Mouse (Mus musculus): Measurements from ENCODE around the gene Ift52. TPM values are rescaled to one million over a fixed set of nuclear protein-coding genes. Genes with fewer than 3 reads are reported as not detected.
A peak's percentile ranks its signal among the peaks of the same experiment; 100 is the strongest.

Gene Ift52
- 32.0 and 33.8 TPM in 2 replicates for polyA plus RNA-seq (2015; fragmentation: Nextera tagmentation; extraction: Ambion mirVana)

DNA sequence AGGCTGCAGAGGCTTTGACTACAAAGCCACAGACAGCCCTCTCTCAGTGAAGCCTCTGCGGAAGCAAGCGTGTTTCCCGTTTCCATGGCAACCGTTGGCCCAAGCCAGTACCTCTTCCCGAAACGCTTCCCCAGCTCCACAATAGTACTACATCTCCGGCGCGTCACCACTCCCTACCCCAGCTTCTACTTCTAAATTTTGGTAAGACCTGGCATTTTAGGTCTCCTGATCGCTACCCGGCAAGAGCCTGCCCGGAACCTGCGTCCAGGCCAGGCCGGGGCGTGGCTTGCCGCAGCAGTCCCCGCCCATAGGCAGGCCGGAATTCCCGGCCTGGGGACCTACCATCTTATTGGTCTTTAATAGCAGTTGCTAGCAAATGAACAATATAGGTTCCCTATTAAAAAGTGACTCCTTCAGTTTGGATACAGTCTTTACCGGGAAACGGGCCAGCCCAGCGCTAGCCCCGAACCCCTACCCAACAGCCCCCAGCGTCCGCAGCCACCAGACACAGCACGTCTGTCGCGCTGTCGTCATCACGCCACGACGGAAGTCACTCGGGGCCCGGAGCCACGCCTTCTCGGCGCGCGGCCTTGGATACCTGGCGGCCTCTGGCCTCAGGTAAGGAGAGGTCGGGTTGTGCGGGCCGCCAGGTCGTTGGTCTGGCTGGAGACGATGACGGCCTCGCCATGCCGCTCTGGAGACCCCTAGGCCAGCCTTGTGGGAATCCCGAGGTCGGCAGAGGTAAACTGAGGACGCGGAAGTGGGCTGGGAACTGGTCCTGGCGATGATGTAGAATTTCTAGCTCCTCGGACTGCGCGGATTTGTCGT is at the start of gene Ift52:
Gene Ift52, plus strand, starts transcription at position 439 of the 828 bp plus-strand sequence.
- Histone ChIP-seq H3K9me3 (replicated peaks) (no peaks in the 10 kb centered on the region), H3K36me3 (no peaks in the 10 kb centered on the region), H3K4me3 (peak within 1 kb of the TSS; percentile 89), H3K27ac (peak within 1 kb of the TSS; percentile 82), H3K27me3 (no peaks in the 10 kb centered on the region; the same call in 1 of the 2 replicates), H3K4me1 (replicated peaks) (peaks cover 9% of the 10 kb centered on the region), H3K9ac (peak within 1 kb of the TSS; percentile 76), H3K4me2 (peak within 1 kb of the TSS; percentile 70)
- ATAC-seq (replicated peaks; ENCODE audit: insufficient number of reproducible peaks, insufficient read depth, low FRiP score, low read depth): peak; percentile 95
- under 1% methylated on average over 57 of the region's 57 CpGs for WGBS

DNA sequence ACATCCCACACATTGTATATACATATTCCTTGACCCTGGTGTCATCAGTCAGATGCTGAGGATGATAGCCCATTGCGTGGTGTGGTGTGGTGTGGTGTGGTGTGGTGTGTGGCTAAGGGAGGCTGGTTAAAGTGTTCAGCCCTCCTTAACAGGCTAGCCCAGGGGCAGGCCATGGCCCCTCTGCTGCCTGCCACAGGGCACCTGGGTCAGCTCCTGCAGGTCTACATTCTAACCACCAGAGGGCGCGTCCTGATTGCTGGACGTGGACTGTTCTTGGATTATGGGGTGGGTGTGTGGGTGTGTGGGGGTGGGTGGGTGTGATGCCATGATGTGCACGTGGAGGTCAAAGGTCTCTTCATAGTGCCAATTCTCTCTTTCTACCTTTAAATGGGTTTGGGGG is 48.8 kb upstream of the Ift52 start:
- H3K27me3 ChIP-seq: peaks cover 3% of the 10 kb centered on the region; the same call in 1 of the 2 replicates
- H3K4me3 ChIP-seq: no peak overlapping the region
- ATAC-seq (replicated peaks; ENCODE audit: insufficient number of reproducible peaks, insufficient read depth, low FRiP score, low read depth): no peak
- no peak overlapping the region for H3K27ac ChIP-seq
- H3K9ac ChIP-seq: no peak overlapping the region
- H3K4me2 ChIP-seq: no peak overlapping the region
- H3K4me1 ChIP-seq (replicated peaks): no peaks in the 10 kb centered on the region
- no peaks in the 10 kb centered on the region for H3K36me3 ChIP-seq
- H3K9me3 ChIP-seq (replicated peaks): no peaks in the 10 kb centered on the region
- 11% methylated on average over 5 of the region's 5 CpGs for WGBS

DNA sequence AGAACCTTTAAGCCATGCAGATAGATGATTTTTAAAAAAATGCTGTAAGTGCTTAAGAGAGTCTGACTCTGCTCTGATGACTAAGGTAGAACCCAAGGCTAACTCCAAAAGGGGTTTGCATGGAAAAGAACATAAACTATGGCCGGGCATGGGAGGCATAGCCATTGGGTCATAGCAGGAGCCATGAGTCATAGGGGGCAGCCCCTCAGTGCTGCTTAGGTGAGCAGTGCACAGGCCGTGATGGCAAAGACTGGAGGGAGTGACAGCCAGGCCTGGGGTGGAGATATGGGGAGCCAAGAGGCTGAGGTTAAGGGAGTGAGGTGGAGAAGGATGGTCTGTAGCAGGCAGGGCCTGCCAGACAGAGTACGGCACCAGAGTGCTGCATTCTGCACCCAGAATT is 48.1 kb upstream of the Ift52 start:
- no peaks in the 10 kb centered on the region for H3K36me3 ChIP-seq
- H3K27ac ChIP-seq: no peak overlapping the region
- whole genome bisulfite sequencing: 72% methylated on average over 3 of the region's 3 CpGs
- no peaks in the 10 kb centered on the region for H3K4me1 ChIP-seq (replicated peaks)
- ATAC-seq (replicated peaks; ENCODE audit: insufficient number of reproducible peaks, insufficient read depth, low FRiP score, low read depth): no peak
- no peak overlapping the region for H3K4me2 ChIP-seq
- H3K9ac ChIP-seq: no peak overlapping the region
- H3K27me3 ChIP-seq: peaks cover 3% of the 10 kb centered on the region; the same call in 1 of the 2 replicates
- no peak overlapping the region for H3K4me3 ChIP-seq
- no peaks in the 10 kb centered on the region for H3K9me3 ChIP-seq (replicated peaks)

DNA sequence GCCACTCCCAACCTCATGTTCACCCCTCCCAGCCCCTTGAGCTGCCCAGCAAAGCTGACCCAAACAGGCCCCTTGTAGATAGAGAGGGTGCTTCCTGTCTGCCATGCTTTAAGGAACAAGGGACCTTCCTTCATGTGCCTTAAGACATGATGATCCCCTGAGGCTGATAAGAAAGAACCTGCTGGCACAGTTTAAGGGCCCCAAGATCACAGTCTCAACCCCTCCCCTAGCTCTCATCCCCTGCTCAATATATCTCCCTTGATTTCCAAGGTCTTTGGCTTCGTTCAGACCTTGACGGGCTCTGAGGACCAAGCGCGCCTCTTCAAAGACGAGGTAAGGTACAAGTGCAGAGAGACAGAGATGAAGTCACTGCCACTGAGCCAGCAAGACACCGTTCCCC is 46.3 kb upstream of the Ift52 start:
- H3K36me3 ChIP-seq: no peaks in the 10 kb centered on the region
- H3K4me2 ChIP-seq: no peak overlapping the region
- H3K4me1 ChIP-seq (replicated peaks): peaks cover 14% of the 10 kb centered on the region
- H3K27ac ChIP-seq: no peak overlapping the region
- H3K27me3 ChIP-seq: peaks cover 3% of the 10 kb centered on the region; the same call in 1 of the 2 replicates
- ATAC-seq (replicated peaks; ENCODE audit: insufficient number of reproducible peaks, insufficient read depth, low FRiP score, low read depth): no peak
- H3K4me3 ChIP-seq: no peak overlapping the region
- WGBS: 79% methylated on average over 6 of the region's 6 CpGs
- H3K9ac ChIP-seq: no peak overlapping the region
- no peaks in the 10 kb centered on the region for H3K9me3 ChIP-seq (replicated peaks)

DNA sequence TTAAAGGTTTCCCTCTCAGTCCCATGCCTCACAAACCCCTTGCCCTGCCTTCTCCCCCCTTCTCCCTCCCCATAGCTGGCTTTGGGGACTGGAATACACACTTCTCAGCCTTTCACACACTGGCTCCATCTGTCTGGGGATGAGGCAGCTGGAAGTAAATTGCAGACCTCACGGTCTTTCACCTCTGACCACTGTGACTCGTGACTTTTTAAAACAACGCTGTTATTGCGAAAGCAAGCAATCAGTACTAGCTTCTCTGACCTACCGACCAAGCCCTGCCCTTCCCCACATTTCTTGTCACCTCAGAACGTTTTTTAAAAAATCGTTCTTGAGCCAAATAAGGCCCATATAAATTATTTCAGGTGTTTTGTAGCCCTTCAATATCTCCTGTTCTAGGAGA is 44.4 kb upstream of the Ift52 start:
- H3K36me3 ChIP-seq: no peaks in the 10 kb centered on the region
- no peaks in the 10 kb centered on the region for H3K9me3 ChIP-seq (replicated peaks)
- no peak overlapping the region for H3K27ac ChIP-seq
- H3K4me2 ChIP-seq: no peak overlapping the region
- no peak overlapping the region for H3K9ac ChIP-seq
- 59% methylated on average over 7 of the region's 7 CpGs for WGBS
- H3K27me3 ChIP-seq: no peaks in the 10 kb centered on the region; the same call in 1 of the 2 replicates
- no peak for ATAC-seq (replicated peaks; ENCODE audit: insufficient number of reproducible peaks, insufficient read depth, low FRiP score, low read depth)
- H3K4me3 ChIP-seq: no peak overlapping the region
- H3K4me1 ChIP-seq (replicated peaks): peaks cover 17% of the 10 kb centered on the region

DNA sequence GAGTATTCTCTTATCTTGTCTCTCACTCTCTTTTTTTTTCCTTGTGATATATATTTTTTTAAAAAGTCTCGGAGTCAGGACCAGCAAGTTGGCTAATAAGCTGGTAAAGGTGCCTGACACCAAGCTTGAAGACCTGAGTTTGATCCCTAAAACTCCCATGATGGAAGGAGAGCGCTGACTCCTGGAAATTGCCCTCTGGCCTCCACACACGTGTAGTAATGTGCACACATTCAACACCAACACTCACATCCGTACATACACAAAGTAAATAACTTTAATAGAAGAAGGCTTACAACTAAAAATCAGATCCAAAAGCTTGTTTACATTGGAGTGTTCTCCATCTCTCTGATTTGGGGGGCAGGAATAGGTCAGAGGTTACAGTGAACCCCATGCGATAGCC is 43.9 kb upstream of the Ift52 start:
- Histone ChIP-seq H3K9ac (no peak overlapping the region), H3K4me2 (no peak overlapping the region), H3K27me3 (no peaks in the 10 kb centered on the region), H3K4me3 (no peak overlapping the region), H3K4me1 (replicated peaks) (peaks cover 17% of the 10 kb centered on the region), H3K27ac (no peak overlapping the region), H3K36me3 (no peaks in the 10 kb centered on the region), H3K9me3 (replicated peaks) (no peaks in the 10 kb centered on the region)
- 78% methylated on average over 5 of the region's 5 CpGs for WGBS
- no peak for ATAC-seq (replicated peaks; ENCODE audit: insufficient number of reproducible peaks, insufficient read depth, low FRiP score, low read depth)

DNA sequence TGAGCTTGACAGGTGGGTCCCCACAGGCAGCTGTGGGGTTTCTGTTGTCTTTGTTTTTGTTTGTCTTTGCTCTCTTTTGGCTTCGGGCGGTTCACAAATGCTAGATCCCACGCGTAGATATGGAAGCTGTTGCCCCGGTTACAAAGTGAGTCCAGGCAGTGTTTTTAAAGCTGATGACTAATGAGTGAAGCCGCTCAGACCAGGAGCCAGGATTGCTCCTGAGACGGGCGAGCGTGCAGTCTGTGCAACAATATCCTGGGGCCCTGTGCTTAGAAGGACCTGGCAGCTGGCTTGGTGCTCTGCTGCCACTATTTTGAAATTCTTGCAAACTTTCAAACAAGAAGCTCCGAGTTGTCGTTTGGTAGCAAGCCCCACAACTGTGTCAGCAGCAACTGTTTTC is 43.5 kb upstream of the Ift52 start:
- WGBS: 33% methylated on average over 11 of the region's 11 CpGs
- H3K4me3 ChIP-seq: no peak overlapping the region
- no peak for ATAC-seq (replicated peaks; ENCODE audit: insufficient number of reproducible peaks, insufficient read depth, low FRiP score, low read depth)
- H3K36me3 ChIP-seq: no peaks in the 10 kb centered on the region
- H3K9ac ChIP-seq: no peak overlapping the region
- H3K27ac ChIP-seq: no peak overlapping the region
- no peaks in the 10 kb centered on the region for H3K27me3 ChIP-seq
- no peak overlapping the region for H3K4me2 ChIP-seq
- H3K9me3 ChIP-seq (replicated peaks): no peaks in the 10 kb centered on the region
- H3K4me1 ChIP-seq (replicated peaks): peaks cover 17% of the 10 kb centered on the region

DNA sequence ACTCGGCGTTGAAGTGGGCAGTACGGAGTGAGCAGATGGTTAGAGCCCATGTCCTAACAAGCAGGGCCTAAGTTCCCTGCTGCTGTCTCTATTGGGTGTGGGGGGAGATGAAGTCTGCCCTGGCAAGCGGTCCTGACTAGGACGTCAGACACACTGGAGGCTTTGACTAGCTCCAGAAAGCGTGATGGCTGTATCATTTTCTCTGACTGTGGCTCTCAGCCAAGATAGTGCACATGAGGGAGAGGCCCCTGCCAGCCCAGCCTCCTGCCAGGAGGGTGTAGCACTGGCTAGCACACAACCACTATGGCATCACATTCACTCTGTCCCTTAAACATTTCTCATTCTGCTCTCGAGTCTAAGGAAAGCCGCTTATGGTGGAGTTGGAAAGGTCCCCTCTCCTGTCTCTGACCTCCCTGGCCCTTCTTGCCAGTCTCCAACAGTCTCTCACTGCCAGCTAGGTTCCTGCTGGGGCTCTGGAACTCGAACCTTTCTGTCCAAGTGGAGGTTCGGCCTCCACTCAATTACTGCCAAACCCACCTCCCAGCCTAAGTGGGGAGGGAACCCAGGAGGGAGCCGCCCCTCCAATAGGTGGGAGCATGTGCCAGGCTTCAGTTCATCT is 41.9 kb upstream of the Ift52 start:
- H3K27ac ChIP-seq: no peak overlapping the region
- ATAC-seq (replicated peaks; ENCODE audit: insufficient number of reproducible peaks, insufficient read depth, low FRiP score, low read depth): 0 out of 2 replicates have a peak, but pooled peaks have one; percentile 55
- H3K9me3 ChIP-seq (replicated peaks): no peaks in the 10 kb centered on the region
- H3K4me1 ChIP-seq (replicated peaks): peaks cover 17% of the 10 kb centered on the region
- H3K9ac ChIP-seq: no peak overlapping the region
- 61% methylated on average over 11 of the region's 11 CpGs for WGBS
- H3K4me3 ChIP-seq: no peak overlapping the region
- no peaks in the 10 kb centered on the region for H3K27me3 ChIP-seq
- H3K36me3 ChIP-seq: no peaks in the 10 kb centered on the region
- H3K4me2 ChIP-seq: no peak overlapping the region

DNA sequence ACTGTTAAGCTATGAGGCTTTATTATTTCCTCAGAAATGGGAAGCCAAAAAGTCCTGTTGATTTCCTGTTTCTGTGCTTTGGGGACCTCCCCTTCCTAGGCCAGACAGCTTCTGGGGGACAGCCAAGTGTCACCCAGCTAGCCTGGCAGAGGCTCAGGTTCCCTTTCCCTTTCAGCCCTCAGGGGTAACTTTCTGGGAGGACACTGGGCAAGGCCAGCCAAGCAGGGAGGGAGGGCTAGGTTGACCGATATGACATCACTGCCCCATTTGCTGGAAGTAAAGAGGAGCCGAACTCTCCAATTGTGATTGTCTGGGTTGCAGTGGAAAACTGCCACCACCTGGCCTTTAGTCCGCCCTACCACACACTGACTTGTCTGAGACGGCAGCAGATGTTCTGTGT is 41.2 kb upstream of the Ift52 start:
- no peak overlapping the region for H3K4me3 ChIP-seq
- WGBS: 72% methylated on average over 4 of the region's 4 CpGs
- no peak overlapping the region for H3K4me2 ChIP-seq
- no peaks in the 10 kb centered on the region for H3K36me3 ChIP-seq
- no peak overlapping the region for H3K27ac ChIP-seq
- ATAC-seq (replicated peaks; ENCODE audit: insufficient number of reproducible peaks, insufficient read depth, low FRiP score, low read depth): no peak
- peaks cover 17% of the 10 kb centered on the region for H3K4me1 ChIP-seq (replicated peaks)
- no peaks in the 10 kb centered on the region for H3K9me3 ChIP-seq (replicated peaks)
- H3K9ac ChIP-seq: no peak overlapping the region
- H3K27me3 ChIP-seq: no peaks in the 10 kb centered on the region

DNA sequence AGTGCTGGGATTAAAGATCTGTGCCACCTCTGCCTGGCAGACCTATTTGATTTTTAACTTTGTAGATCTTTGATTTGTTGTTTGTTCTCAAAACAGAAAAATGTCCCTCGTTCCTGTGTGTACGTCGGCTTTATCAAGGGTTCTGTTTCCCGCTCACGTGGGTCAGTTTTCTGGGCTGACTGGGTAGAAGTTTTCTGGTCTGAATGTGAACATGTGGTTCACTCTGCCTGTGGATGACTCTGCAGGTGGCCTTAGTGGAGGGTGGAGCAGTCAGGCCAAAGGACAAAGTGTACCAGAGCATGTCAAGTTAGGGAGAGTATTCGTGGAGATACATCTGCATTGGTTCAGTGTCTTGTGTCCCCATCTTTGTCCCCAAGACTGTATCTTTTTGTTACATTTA is 32.8 kb upstream of the Ift52 start:
- Histone ChIP-seq H3K4me1 (replicated peaks) (no peaks in the 10 kb centered on the region), H3K9me3 (replicated peaks) (no peaks in the 10 kb centered on the region), H3K27ac (no peak overlapping the region), H3K9ac (no peak overlapping the region), H3K4me3 (no peak overlapping the region), H3K4me2 (no peak overlapping the region), H3K36me3 (no peaks in the 10 kb centered on the region), H3K27me3 (no peaks in the 10 kb centered on the region)
- ATAC-seq (replicated peaks; ENCODE audit: insufficient number of reproducible peaks, insufficient read depth, low FRiP score, low read depth): no peak
- WGBS: 81% methylated on average over 6 of the region's 6 CpGs

DNA sequence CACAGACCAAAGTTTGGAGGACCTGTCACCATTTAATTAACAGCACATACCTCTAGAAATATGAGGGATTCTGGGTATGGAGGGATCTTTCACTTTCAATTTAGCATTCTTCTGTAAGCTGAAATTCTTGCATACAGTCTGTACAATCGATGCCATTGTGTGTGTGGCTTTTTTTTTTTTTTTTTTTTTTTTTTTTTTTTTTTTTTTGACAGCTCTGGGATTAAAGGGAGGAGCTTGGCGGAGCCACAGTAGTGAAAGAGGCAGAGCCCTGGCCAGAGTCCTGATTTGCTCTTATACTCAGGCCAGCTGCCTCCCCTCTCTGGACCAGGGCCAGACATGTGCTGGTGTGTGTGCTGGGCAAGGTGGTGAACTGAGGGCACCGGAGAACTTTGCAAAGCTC is 31.2 kb upstream of the Ift52 start:
- Histone ChIP-seq H3K9ac (no peak overlapping the region), H3K27ac (no peak overlapping the region), H3K27me3 (no peaks in the 10 kb centered on the region), H3K4me1 (replicated peaks) (no peaks in the 10 kb centered on the region), H3K9me3 (replicated peaks) (no peaks in the 10 kb centered on the region), H3K36me3 (no peaks in the 10 kb centered on the region), H3K4me2 (no peak overlapping the region), H3K4me3 (no peak overlapping the region)
- peak; percentile 77; the same call in 1 of the 2 replicates for ATAC-seq (replicated peaks; ENCODE audit: insufficient number of reproducible peaks, insufficient read depth, low FRiP score, low read depth)
- WGBS: 39% methylated on average over 3 of the region's 3 CpGs
